In the genomic region with DNA sequence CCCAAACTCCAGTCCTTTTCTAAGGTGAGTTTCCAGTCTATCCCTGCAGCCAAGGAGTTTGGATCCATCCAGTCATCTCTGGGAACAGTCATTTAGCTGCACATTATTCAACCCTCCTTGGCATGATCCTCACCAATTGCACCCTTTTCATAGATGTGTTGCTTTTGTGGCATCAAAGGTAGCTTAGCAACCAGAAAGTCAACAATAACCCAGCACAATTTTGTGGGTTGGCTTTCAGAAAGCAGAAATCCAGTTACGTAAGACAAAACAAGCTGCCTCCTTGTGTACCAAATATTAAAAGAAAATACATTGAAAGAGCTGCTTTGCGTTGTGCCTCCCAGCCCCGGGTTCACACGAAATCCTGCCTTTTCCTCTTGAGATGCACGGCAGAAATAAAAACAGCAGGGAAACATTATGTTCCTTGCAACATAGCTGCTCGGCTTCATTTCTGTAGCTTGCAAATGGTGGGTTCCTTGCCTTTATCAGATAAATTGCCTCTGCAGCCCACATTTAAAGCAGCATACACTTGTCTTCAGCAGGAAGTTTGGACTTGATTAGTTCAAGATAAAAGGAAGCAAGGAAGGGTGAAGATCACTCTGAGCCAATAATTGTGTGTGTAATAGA, we compare ENCODE assay signal across 13 mouse cellular contexts.
DNase-seq lines count a peak whose midpoint lies in the region; ATAC-seq and TF ChIP-seq lines count a peak whose summit lies in the region.
"Had no signal": no experiment of that assay in that cellular context is flagged by ENCODE, and none has a peak within 500 bp of the region (broad histone marks: within the 10 kb centered on the region; RNA-seq: fewer than 3 reads in every experiment).

No protein-coding gene starts in this region.

- H3K27ac ChIP-seq in forebrain, postnatal 0 days (ENCODE audit: low read depth, low read length): peak overlapping the region; percentile 74
- H3K27ac ChIP-seq: limb, embryonic 10.5 days; lung, embryonic 15.5 days had no signal

- 54% methylated on average over 6 of the region's 6 CpGs for WGBS in lung, adult 2 months
- WGBS in forebrain, postnatal 0 days: 19% methylated on average over 6 of the region's 6 CpGs

- H3K27me3 ChIP-seq in forebrain, postnatal 0 days (ENCODE audit: insufficient read depth, low read length): no peaks in the 10 kb centered on the region
- H3K27me3 ChIP-seq: heart, embryonic 12.5 days; lung, embryonic 15.5 days had no signal

- no peaks in the 10 kb centered on the region for H3K9me3 ChIP-seq in forebrain, postnatal 0 days (ENCODE audit: low read length)
- H3K9me3 ChIP-seq: heart, embryonic 12.5 days; limb, embryonic 10.5 days; lung, embryonic 15.5 days had no signal

- no peak overlapping the region for H3K4me3 ChIP-seq in lung, adult 2 months (replicated peaks; ENCODE audit: extremely low read depth, low read depth, low read length)
- H3K4me3 ChIP-seq in forebrain, postnatal 0 days (ENCODE audit: low read depth, low read length): no peak overlapping the region
- H3K4me3 ChIP-seq: heart, embryonic 12.5 days; limb, embryonic 10.5 days; lung, embryonic 15.5 days had no signal

- H3K9ac ChIP-seq in forebrain, postnatal 0 days: peak overlapping the region; percentile 31
- H3K9ac ChIP-seq: heart, embryonic 12.5 days; lung, embryonic 15.5 days had no signal

- no peaks in the 10 kb centered on the region for H3K4me1 ChIP-seq in lung, adult 2 months (ENCODE audit: control insufficient read depth, insufficient read depth, low read length)
- H3K4me1 ChIP-seq in forebrain, postnatal 0 days (ENCODE audit: insufficient read depth): peaks cover 12% of the 10 kb centered on the region
- H3K4me1 ChIP-seq: limb, embryonic 10.5 days; lung, embryonic 15.5 days had no signal

- H3K4me2 ChIP-seq in forebrain, postnatal 0 days (ENCODE audit: low read depth): peak overlapping the region; percentile 33
- H3K4me2 ChIP-seq: heart, embryonic 12.5 days; lung, embryonic 15.5 days had no signal

- peak; percentile 9 for DNase-seq in lung, postnatal 10 days
- no peak for DNase-seq in lung, adult 2 months
- peak; percentile 22 for DNase-seq in cerebellum, adult 9-11 months
- peak; percentile 58 for DNase-seq in forebrain, postnatal 0 days
- peak; percentile 20 to 46 for DNase-seq in left cerebral cortex, postnatal 14 days (ENCODE audit: low spot score in 2 of 2)
- no peak for DNase-seq in urinary bladder, adult 2 months (ENCODE audit: low spot score)
- DNase-seq in thymus, adult 18-20 months: no peak
- DNase-seq: adrenal gland, postnatal 36 days; kidney, adult 11 months had no signal

- intact Hi-C loops in left cerebral cortex, postnatal 14 days (cut with DNase I): no loop called here

- no peak for TF ChIP-seq POLR2A in lung, adult 2 months (IDR thresholded peaks at IDR 0.05; ENCODE audit: borderline replicate concordance, extremely low read depth, low read depth, low read length)

- TF ChIP-seq CTCF in lung, adult 2 months (IDR thresholded peaks at IDR 0.05; ENCODE audit: insufficient read depth, low read length): no peak
- TF ChIP-seq CTCF in forebrain, postnatal 0 days (IDR thresholded peaks at IDR 0.05; ENCODE audit: low read depth): no peak

- H3K36me3 ChIP-seq in forebrain, postnatal 0 days (ENCODE audit: insufficient read depth): no peaks in the 10 kb centered on the region
- H3K36me3 ChIP-seq: heart, embryonic 12.5 days; limb, embryonic 10.5 days; lung, embryonic 15.5 days had no signal

- ATAC-seq in forebrain, postnatal 0 days: peak; percentile 69
- ATAC-seq in erythroid progenitor cell, adult 5-6 weeks (replicated peaks; ENCODE audit: low FRiP score, poor library complexity, severe bottlenecking): no peak

Comparison
In these comparisons a context has a peak if more than half of its experiments do, and no peak if none do; other contexts are left out.
1. DNase-seq: peak in lung, postnatal 10 days (single experiment), cerebellum, adult 9-11 months (single experiment), forebrain, postnatal 0 days (single experiment) and left cerebral cortex, postnatal 14 days (2 of 2); none in lung, adult 2 months (single experiment), urinary bladder, adult 2 months (single experiment) and thymus, adult 18-20 months (0 of 2).